Mouse (Mus musculus) liver, embryonic 15.5 days (tissue): ENCODE measurements around the gene Tagln. TPM values are rescaled to one million over a fixed set of nuclear protein-coding genes. Genes with fewer than 3 reads are reported as not detected.

Experiments
- ATAC-seq: fragments of 200-750 bp; cut with Nextera tagmentation; 2 replicates; pipeline ENCODE4 v1.8.0; 2017; ENCODE audit warnings: moderate number of reproducible peaks, mild to moderate bottlenecking, moderate library complexity; ENCODE audit not compliant: insufficient read depth
- H3K27ac ChIP-seq: fragments of 300-500 bp; sonication (generic); replicated peaks from 2 replicates; pipeline ENCODE4 v1.5.1; 2015; ENCODE audit warnings: mild to moderate bottlenecking, inconsistent platforms
- H3K27me3 ChIP-seq: fragments of 300-500 bp; sonication (generic); 2 replicates; pipeline ENCODE4 v1.6.1; 2015; ENCODE audit warnings: mild to moderate bottlenecking, inconsistent platforms
- H3K36me3 ChIP-seq: fragments of 300-500 bp; sonication (generic); replicated peaks from 2 replicates; pipeline ENCODE4 v1.6.1; 2015; ENCODE audit warnings: moderate library complexity, mild to moderate bottlenecking, inconsistent platforms
- H3K4me1 ChIP-seq: fragments of 300-500 bp; sonication (generic); replicated peaks from 2 replicates; pipeline ENCODE4 v1.6.1; 2015; ENCODE audit warnings: inconsistent platforms
- H3K4me2 ChIP-seq: fragments of 300-500 bp; sonication (generic); 2 replicates; pipeline ENCODE4 v1.6.1; 2015; ENCODE audit warnings: moderate library complexity, mild to moderate bottlenecking, inconsistent platforms
- H3K4me3 ChIP-seq: fragments of 300-500 bp; sonication (generic); replicated peaks from 2 replicates; pipeline ENCODE4 v1.5.1; 2015; ENCODE audit warnings: mild to moderate bottlenecking, inconsistent platforms
- H3K9ac ChIP-seq: fragments of 300-500 bp; sonication (generic); 2 replicates; pipeline ENCODE4 v1.6.1; 2015; ENCODE audit warnings: moderate library complexity, mild to moderate bottlenecking, inconsistent platforms
- H3K9me3 ChIP-seq: fragments of 300-500 bp; sonication (generic); replicated peaks from 2 replicates; pipeline ENCODE4 v1.6.1; 2016; ENCODE audit warnings: inconsistent platforms
- WGBS: fragments of 180-500 bp; shearing (Covaris S2); methylation state at CpG from one replicate; pipeline ENCODE4 v1.1.7; 2015; ENCODE audit warnings: mixed read lengths; ENCODE audit not compliant: insufficient replicate concordance; 5-methylcytosine and 5-hydroxymethylcytosine counted together
- polyA plus RNA-seq: library from polyadenylated mRNA; unstranded; fragments of >200 nt; fragmentation: Nextera tagmentation; extraction: Ambion mirVana; gene quantifications from 2 replicates; pipeline ENCODE4 v1.2.1, GENCODE M21; 2015

Tagln gene
- polyA plus RNA-seq: 6.3 and 7.5 TPM in 2 replicates

GRCm38 (mm10) chr9:45935628-45936210 lies at the start of gene Tagln:
Gene Tagln, minus strand, starts transcription at chr9:45936058.
- Histone ChIP-seq H3K4me1 (no peaks in the 10 kb centered on the region; the same call in 1 of the 2 replicates), H3K9me3 (no peaks in the 10 kb centered on the region), H3K4me3 (no peak within 1 kb of the TSS), H3K4me2 (no peak within 1 kb of the TSS), H3K27ac (no peak within 1 kb of the TSS), H3K9ac (no peak within 1 kb of the TSS), H3K36me3 (peaks cover 29% of the 10 kb centered on the region), H3K27me3 (peaks cover 19% of the 10 kb centered on the region)
- 28% methylated on average over 21 of the region's 21 CpGs for WGBS
- ATAC-seq: no peak

- Histone ChIP-seq H3K9ac (peak overlapping the region; percentile 92), H3K4me3 (peak overlapping the region; percentile 93), H3K27me3 (no peaks in the 10 kb centered on the region), H3K4me1 (peaks cover 42% of the 10 kb centered on the region), H3K4me2 (peak overlapping the region; percentile 81), H3K9me3 (no peaks in the 10 kb centered on the region), H3K27ac (peak overlapping the region; percentile 92), H3K36me3 (0 out of 2 replicates have a peak, but pooled peaks cover 9% of the 10 kb centered on the region)
- ATAC-seq: peak; percentile 39; the same call in 1 of the 2 replicates
- WGBS: under 1% methylated on average over 4 of the region's 4 CpGs
Measured at GRCm38 (mm10) chr9:45985229-45985567, 49.3 kb upstream of the Tagln start.

- H3K4me3 ChIP-seq: peak overlapping the region; percentile 93
- 0 out of 2 replicates have a peak, but pooled peaks cover 9% of the 10 kb centered on the region for H3K36me3 ChIP-seq
- ATAC-seq: peak; percentile 91
- peak overlapping the region; percentile 92 for H3K27ac ChIP-seq
- H3K9me3 ChIP-seq: no peaks in the 10 kb centered on the region
- H3K27me3 ChIP-seq: no peaks in the 10 kb centered on the region
- H3K9ac ChIP-seq: peak overlapping the region; percentile 92
- WGBS: under 1% methylated on average over 74 of the region's 76 CpGs
- peaks cover 48% of the 10 kb centered on the region for H3K4me1 ChIP-seq
- H3K4me2 ChIP-seq: peak overlapping the region; percentile 81
Measured at GRCm38 (mm10) chr9:45984409-45985228, 48.8 kb upstream of the Tagln start.

- H3K4me2 ChIP-seq: peak overlapping the region; percentile 81
- H3K36me3 ChIP-seq: peaks cover 9% of the 10 kb centered on the region; the same call in 1 of the 2 replicates
- no peak for ATAC-seq
- WGBS: under 1% methylated on average over 23 of the region's 23 CpGs
- no peaks in the 10 kb centered on the region for H3K27me3 ChIP-seq
- peak overlapping the region; percentile 92 for H3K27ac ChIP-seq
- no peaks in the 10 kb centered on the region for H3K9me3 ChIP-seq
- H3K9ac ChIP-seq: peak overlapping the region; percentile 92
- H3K4me3 ChIP-seq: peak overlapping the region; percentile 93
- peaks cover 53% of the 10 kb centered on the region for H3K4me1 ChIP-seq
Measured at GRCm38 (mm10) chr9:45983676-45984408, 48.0 kb upstream of the Tagln start.

GRCm38 (mm10) chr9:45981331-45981730 lies 45.5 kb upstream of the Tagln start:
- Histone ChIP-seq H3K27me3 (no peaks in the 10 kb centered on the region), H3K4me1 (peaks cover 69% of the 10 kb centered on the region), H3K27ac (peak overlapping the region; percentile 14; the same call in 1 of the 2 replicates)

GRCm38 (mm10) chr9:45980611-45981010 lies 44.8 kb upstream of the Tagln start:
- Histone ChIP-seq H3K27me3 (no peaks in the 10 kb centered on the region), H3K4me1 (peaks cover 63% of the 10 kb centered on the region), H3K9ac (no peak overlapping the region), H3K9me3 (no peaks in the 10 kb centered on the region), H3K4me3 (no peak overlapping the region), H3K27ac (no peak overlapping the region), H3K36me3 (peaks cover 39% of the 10 kb centered on the region), H3K4me2 (peak overlapping the region; percentile 25; the same call in 1 of the 2 replicates)
- WGBS: 89% methylated on average over 1 of the region's 1 CpGs
- no peak for ATAC-seq

More at GRCm38 (mm10) chr9:45981331-45981730, 45.5 kb upstream of the Tagln start:
- Histone ChIP-seq H3K4me2 (peak overlapping the region; percentile 2; the same call in 1 of the 2 replicates), H3K9me3 (no peaks in the 10 kb centered on the region), H3K36me3 (peaks cover 32% of the 10 kb centered on the region), H3K4me3 (no peak overlapping the region), H3K9ac (no peak overlapping the region)
- no peak for ATAC-seq

- peak; percentile 56 for ATAC-seq
Measured at GRCm38 (mm10) chr9:45979778-45980177, 43.9 kb upstream of the Tagln start.

GRCm38 (mm10) chr9:45976884-45977283 lies 41.0 kb upstream of the Tagln start:
- Histone ChIP-seq H3K9me3 (no peaks in the 10 kb centered on the region), H3K27me3 (no peaks in the 10 kb centered on the region), H3K27ac (no peak overlapping the region), H3K36me3 (peaks cover 68% of the 10 kb centered on the region), H3K4me1 (peaks cover 39% of the 10 kb centered on the region), H3K4me3 (no peak overlapping the region), H3K4me2 (no peak overlapping the region), H3K9ac (no peak overlapping the region)
- 78% methylated on average over 2 of the region's 2 CpGs for WGBS
- no peak for ATAC-seq

More at GRCm38 (mm10) chr9:45979778-45980177, 43.9 kb upstream of the Tagln start:
- Histone ChIP-seq H3K9ac (no peak overlapping the region; the same call in 1 of the 2 replicates), H3K4me3 (no peak overlapping the region), H3K4me1 (peaks cover 58% of the 10 kb centered on the region), H3K9me3 (no peaks in the 10 kb centered on the region), H3K4me2 (peak overlapping the region; percentile 42), H3K36me3 (peaks cover 46% of the 10 kb centered on the region), H3K27me3 (no peaks in the 10 kb centered on the region), H3K27ac (peak overlapping the region; percentile 34)
- WGBS: 65% methylated on average over 2 of the region's 2 CpGs

- H3K36me3 ChIP-seq: peaks cover 75% of the 10 kb centered on the region
- no peak overlapping the region for H3K4me3 ChIP-seq
- H3K27me3 ChIP-seq: no peaks in the 10 kb centered on the region
- WGBS: 87% methylated on average over 6 of the region's 6 CpGs
- H3K9me3 ChIP-seq: no peaks in the 10 kb centered on the region
- H3K27ac ChIP-seq: no peak overlapping the region
- ATAC-seq: no peak
- H3K4me1 ChIP-seq: peaks cover 5% of the 10 kb centered on the region
- H3K4me2 ChIP-seq: no peak overlapping the region
- no peak overlapping the region for H3K9ac ChIP-seq
Measured at GRCm38 (mm10) chr9:45963577-45963976, 27.7 kb upstream of the Tagln start.

GRCm38 (mm10) chr9:45961855-45962254 lies 26.0 kb upstream of the Tagln start:
- WGBS: 64% methylated on average over 2 of the region's 2 CpGs
- Histone ChIP-seq H3K9me3 (no peaks in the 10 kb centered on the region), H3K4me1 (peaks cover 5% of the 10 kb centered on the region), H3K27me3 (no peaks in the 10 kb centered on the region), H3K4me3 (no peak overlapping the region), H3K9ac (no peak overlapping the region), H3K36me3 (peaks cover 60% of the 10 kb centered on the region), H3K27ac (no peak overlapping the region), H3K4me2 (no peak overlapping the region)
- ATAC-seq: 0 out of 2 replicates have a peak, but pooled peaks have one; percentile 13

GRCm38 (mm10) chr9:45959661-45960060 lies 23.8 kb upstream of the Tagln start:
- Histone ChIP-seq H3K9ac (no peak overlapping the region), H3K4me2 (no peak overlapping the region), H3K4me1 (peaks cover 19% of the 10 kb centered on the region), H3K9me3 (no peaks in the 10 kb centered on the region), H3K4me3 (no peak overlapping the region), H3K27me3 (no peaks in the 10 kb centered on the region), H3K36me3 (peaks cover 39% of the 10 kb centered on the region), H3K27ac (no peak overlapping the region; the same call in 1 of the 2 replicates)
- WGBS: 51% methylated on average over 7 of the region's 7 CpGs
- ATAC-seq: no peak
